Mouse (Mus musculus) embryonic fibroblast, embryonic 13.5 days (primary cell): Measurements from ENCODE around the gene Ercc6l2.

Experiments used
- CTCF ChIP-seq: IDR thresholded peaks from 2 replicates; pipeline ENCODE4 v1.5.1; 2011; ENCODE audit warnings: mild to moderate bottlenecking, control low read depth, low read length, moderate library complexity, borderline replicate concordance; ENCODE audit not compliant: insufficient read depth
- POLR2A ChIP-seq: IDR thresholded peaks from 2 replicates; pipeline ENCODE4 v1.6.1; 2011; ENCODE audit warnings: low read depth, mild to moderate bottlenecking, control low read depth, low read length, moderate library complexity

GRCm38 (mm10) chr13:63811477-63811876, 3.6 kb upstream of the Ercc6l2 start:
- no peak for TF ChIP-seq CTCF
- no peak for TF ChIP-seq POLR2A
